ENCODE assay signal across 19 mouse cellular contexts in the genomic region with DNA sequence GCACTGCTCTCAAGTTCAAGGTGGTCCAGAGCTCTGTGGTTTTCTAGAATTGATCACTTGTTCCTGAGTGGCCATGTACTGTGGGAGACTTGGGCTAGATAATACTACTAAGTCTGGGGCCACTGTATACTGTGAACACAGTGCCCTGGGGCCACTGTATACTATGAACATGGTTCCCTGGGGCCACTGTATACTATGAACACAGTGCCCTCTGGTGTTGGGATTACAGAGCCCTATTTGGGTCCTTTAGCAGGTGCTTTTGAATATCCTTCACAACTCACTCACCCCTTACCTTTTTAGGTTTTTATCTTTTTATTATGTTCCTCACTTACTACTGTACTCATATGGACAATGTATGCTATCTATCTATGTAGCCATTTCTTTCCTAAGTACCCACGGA. TPM values are rescaled to one million over a fixed set of nuclear protein-coding genes. Genes with fewer than 3 reads are reported as not detected.
A peak's percentile ranks its signal among the peaks of the same experiment; 100 is the strongest.
DNase-seq lines count a peak whose midpoint lies in the region; ATAC-seq and TF ChIP-seq lines count a peak whose summit lies in the region.
"Had no signal": no experiment of that assay in that cellular context is flagged by ENCODE, and none has a peak within 500 bp of the region (broad histone marks: within the 10 kb centered on the region; RNA-seq: fewer than 3 reads in every experiment).

No protein-coding gene starts in this region.

- no peak overlapping the region for H3K4me3 ChIP-seq in intestine, postnatal 0 days (ENCODE audit: low read depth, low read length)
- no peak overlapping the region for H3K4me3 ChIP-seq in intestine, embryonic 16.5 days (ENCODE audit: low read length)
- no peak overlapping the region for H3K4me3 ChIP-seq in midbrain, embryonic 11.5 days (ENCODE audit: low read depth, low read length)
- H3K4me3 ChIP-seq in midbrain, embryonic 16.5 days (ENCODE audit: low read depth, low read length): no peak overlapping the region
- H3K4me3 ChIP-seq in stomach, postnatal 0 days (ENCODE audit: low read depth, low read length): no peak overlapping the region
- H3K4me3 ChIP-seq: forebrain, embryonic 12.5 days; heart, embryonic 15.5 days; hindbrain, embryonic 12.5 days; kidney, embryonic 15.5 days; liver, embryonic 15.5 days; midbrain, embryonic 13.5 days; stomach, embryonic 15.5 days had no signal

- no peaks in the 10 kb centered on the region for H3K4me1 ChIP-seq in intestine, postnatal 0 days (replicated peaks; ENCODE audit: control insufficient read depth, insufficient read depth, low read length)
- no peaks in the 10 kb centered on the region for H3K4me1 ChIP-seq in intestine, embryonic 16.5 days (ENCODE audit: control insufficient read depth, insufficient read depth, low read length)
- no peaks in the 10 kb centered on the region for H3K4me1 ChIP-seq in midbrain, embryonic 11.5 days (ENCODE audit: control insufficient read depth, insufficient read depth, low read length)
- no peaks in the 10 kb centered on the region for H3K4me1 ChIP-seq in midbrain, embryonic 16.5 days (ENCODE audit: control insufficient read depth, insufficient read depth, low read length)
- no peaks in the 10 kb centered on the region for H3K4me1 ChIP-seq in stomach, postnatal 0 days (replicated peaks; ENCODE audit: control insufficient read depth, insufficient read depth)
- H3K4me1 ChIP-seq: forebrain, embryonic 12.5 days; heart, embryonic 15.5 days; hindbrain, embryonic 12.5 days; kidney, embryonic 15.5 days; liver, embryonic 15.5 days; midbrain, embryonic 13.5 days; stomach, embryonic 15.5 days had no signal

- 59% methylated on average over 1 of the region's 1 CpGs for WGBS in intestine, postnatal 0 days
- WGBS in intestine, embryonic 16.5 days: 65% methylated on average over 1 of the region's 1 CpGs
- WGBS in midbrain, embryonic 11.5 days: 76% methylated on average over 1 of the region's 1 CpGs
- 74% methylated on average over 1 of the region's 1 CpGs for WGBS in midbrain, embryonic 16.5 days
- 61% methylated on average over 1 of the region's 1 CpGs for WGBS in stomach, postnatal 0 days

- no peak for ATAC-seq in intestine, postnatal 0 days
- no peak for ATAC-seq in intestine, embryonic 16.5 days
- ATAC-seq in midbrain, embryonic 11.5 days (ENCODE audit: low FRiP score): no peak
- no peak for ATAC-seq in midbrain, embryonic 16.5 days
- ATAC-seq in stomach, postnatal 0 days (ENCODE audit: low FRiP score, low TSS enrichment): no peak
- ATAC-seq: midbrain, embryonic 13.5 days had no signal

- H3K27me3 ChIP-seq in intestine, postnatal 0 days (replicated peaks; ENCODE audit: control insufficient read depth, insufficient read depth, low read length): no peaks in the 10 kb centered on the region
- H3K27me3 ChIP-seq in intestine, embryonic 16.5 days (replicated peaks; ENCODE audit: control insufficient read depth, insufficient read depth, low read length): no peaks in the 10 kb centered on the region
- no peaks in the 10 kb centered on the region for H3K27me3 ChIP-seq in midbrain, embryonic 11.5 days (ENCODE audit: control insufficient read depth, insufficient read depth, low read length)
- no peaks in the 10 kb centered on the region for H3K27me3 ChIP-seq in midbrain, embryonic 16.5 days (ENCODE audit: control insufficient read depth, insufficient read depth, low read depth, low read length)
- H3K27me3 ChIP-seq in stomach, postnatal 0 days (ENCODE audit: control insufficient read depth, insufficient read depth, low read length): no peaks in the 10 kb centered on the region
- H3K27me3 ChIP-seq: forebrain, embryonic 12.5 days; heart, embryonic 15.5 days; hindbrain, embryonic 12.5 days; kidney, embryonic 15.5 days; liver, embryonic 15.5 days; midbrain, embryonic 13.5 days; stomach, embryonic 15.5 days had no signal

- DNase-seq in midbrain, embryonic 11.5 days (ENCODE audit: low spot score, missing footprints): peak; percentile 35
- DNase-seq in R1 (ENCODE audit: low read depth, low spot score): peak; percentile 14
- no peak for DNase-seq in stomach, postnatal 0 days (ENCODE audit: low spot score)
- DNase-seq in Muller cell, postnatal 12 days (ENCODE audit: inconsistent ontology term): no peak
- DNase-seq: lung, postnatal 36 days; spleen, adult 18-20 months had no signal

- H3K27ac ChIP-seq in intestine, postnatal 0 days (ENCODE audit: low read depth, low read length): no peak overlapping the region
- H3K27ac ChIP-seq in intestine, embryonic 16.5 days (ENCODE audit: low read length): no peak overlapping the region
- no peak overlapping the region for H3K27ac ChIP-seq in midbrain, embryonic 11.5 days (ENCODE audit: low read depth, low read length)
- H3K27ac ChIP-seq in midbrain, embryonic 16.5 days (ENCODE audit: low read length): no peak overlapping the region
- no peak overlapping the region for H3K27ac ChIP-seq in stomach, postnatal 0 days (replicated peaks)
- H3K27ac ChIP-seq: forebrain, embryonic 12.5 days; heart, embryonic 15.5 days; hindbrain, embryonic 12.5 days; kidney, embryonic 15.5 days; liver, embryonic 15.5 days; midbrain, embryonic 13.5 days; stomach, embryonic 15.5 days had no signal

- no peaks in the 10 kb centered on the region for H3K36me3 ChIP-seq in intestine, postnatal 0 days (ENCODE audit: control insufficient read depth, insufficient read depth)
- H3K36me3 ChIP-seq in intestine, embryonic 16.5 days (ENCODE audit: control insufficient read depth, insufficient read depth, low read length): no peaks in the 10 kb centered on the region
- no peaks in the 10 kb centered on the region for H3K36me3 ChIP-seq in midbrain, embryonic 11.5 days (ENCODE audit: control insufficient read depth, insufficient read depth, low read length)
- H3K36me3 ChIP-seq in midbrain, embryonic 16.5 days (ENCODE audit: control insufficient read depth, insufficient read depth, low read length): no peaks in the 10 kb centered on the region
- no peaks in the 10 kb centered on the region for H3K36me3 ChIP-seq in stomach, postnatal 0 days (ENCODE audit: control insufficient read depth, insufficient read depth, low read length)
- H3K36me3 ChIP-seq: forebrain, embryonic 12.5 days; heart, embryonic 15.5 days; hindbrain, embryonic 12.5 days; kidney, embryonic 15.5 days; liver, embryonic 15.5 days; midbrain, embryonic 13.5 days; stomach, embryonic 15.5 days had no signal

- no peaks in the 10 kb centered on the region for H3K9me3 ChIP-seq in intestine, postnatal 0 days (ENCODE audit: control insufficient read depth)
- no peaks in the 10 kb centered on the region for H3K9me3 ChIP-seq in intestine, embryonic 16.5 days (ENCODE audit: control insufficient read depth, low read length)
- no peaks in the 10 kb centered on the region for H3K9me3 ChIP-seq in midbrain, embryonic 11.5 days (ENCODE audit: control insufficient read depth, low read length)
- no peaks in the 10 kb centered on the region for H3K9me3 ChIP-seq in midbrain, embryonic 16.5 days (replicated peaks; ENCODE audit: control insufficient read depth, low read length, poor library complexity, severe bottlenecking)
- no peaks in the 10 kb centered on the region for H3K9me3 ChIP-seq in stomach, postnatal 0 days (ENCODE audit: control insufficient read depth, low read length)
- H3K9me3 ChIP-seq: forebrain, embryonic 12.5 days; heart, embryonic 15.5 days; hindbrain, embryonic 12.5 days; kidney, embryonic 15.5 days; liver, embryonic 15.5 days; midbrain, embryonic 13.5 days; stomach, embryonic 15.5 days had no signal

- H3K9ac ChIP-seq in intestine, postnatal 0 days (ENCODE audit: low read depth, low read length): no peak overlapping the region
- H3K9ac ChIP-seq in intestine, embryonic 16.5 days (ENCODE audit: low read depth, low read length): no peak overlapping the region
- no peak overlapping the region for H3K9ac ChIP-seq in midbrain, embryonic 11.5 days (ENCODE audit: low read length)
- no peak overlapping the region for H3K9ac ChIP-seq in midbrain, embryonic 16.5 days (ENCODE audit: low read depth, low read length)
- H3K9ac ChIP-seq in stomach, postnatal 0 days (ENCODE audit: low read length): no peak overlapping the region
- H3K9ac ChIP-seq: forebrain, embryonic 12.5 days; heart, embryonic 15.5 days; hindbrain, embryonic 12.5 days; kidney, embryonic 15.5 days; liver, embryonic 15.5 days; midbrain, embryonic 13.5 days; stomach, embryonic 15.5 days had no signal

- no peak overlapping the region for H3K4me2 ChIP-seq in intestine, postnatal 0 days (replicated peaks; ENCODE audit: low read depth)
- H3K4me2 ChIP-seq in intestine, embryonic 16.5 days (ENCODE audit: low read depth, low read length): no peak overlapping the region
- no peak overlapping the region for H3K4me2 ChIP-seq in midbrain, embryonic 11.5 days
- no peak overlapping the region for H3K4me2 ChIP-seq in midbrain, embryonic 16.5 days (ENCODE audit: low read length)
- H3K4me2 ChIP-seq in stomach, postnatal 0 days (replicated peaks; ENCODE audit: low read depth): no peak overlapping the region
- H3K4me2 ChIP-seq: forebrain, embryonic 12.5 days; heart, embryonic 15.5 days; hindbrain, embryonic 12.5 days; kidney, embryonic 15.5 days; liver, embryonic 15.5 days; midbrain, embryonic 13.5 days; stomach, embryonic 15.5 days had no signal

- no peak for TF ChIP-seq EP300 in stomach, postnatal 0 days (optimal IDR thresholded peaks at IDR 0.05)

- TF ChIP-seq CTCF in intestine, postnatal 0 days (IDR thresholded peaks at IDR 0.05; ENCODE audit: low read depth): peak; percentile 63
- peak; percentile 61 for TF ChIP-seq CTCF in stomach, postnatal 0 days (IDR thresholded peaks at IDR 0.05; ENCODE audit: low read depth)

RNA-seq across cellular contexts. Expression of gene Itprid1, which starts 24.3 kb away (rescaled TPM):
- polyA plus RNA-seq in intestine, postnatal 0 days (2015; fragmentation: Nextera tagmentation; extraction: Ambion mirVana): not detected in 2 replicates
- not detected in 2 replicates for polyA plus RNA-seq in intestine, embryonic 16.5 days (2015; fragmentation: Nextera tagmentation; extraction: Ambion mirVana)
- polyA plus RNA-seq in midbrain, embryonic 11.5 days (2014; fragmentation: Nextera tagmentation; extraction: Ambion mirVana): 0.07 and 0.08 TPM in 2 replicates
- 0.05 TPM in 1 of 2 replicates, not detected in the other for polyA plus RNA-seq in midbrain, embryonic 16.5 days (2015; fragmentation: Nextera tagmentation; extraction: Ambion mirVana)
- polyA plus RNA-seq in stomach, postnatal 0 days (2015; fragmentation: Nextera tagmentation; extraction: Ambion mirVana): 0.24 and 0.31 TPM in 2 replicates
- polyA plus RNA-seq: heart, embryonic 15.5 days; intestine, embryonic 14.5 days; limb, embryonic 11.5 days; liver, embryonic 15.5 days; midbrain, embryonic 13.5 days; thymus, postnatal 0 days had no signal

Comparison
In these comparisons a context has a peak if more than half of its experiments do, and no peak if none do; other contexts are left out.
1. DNase-seq: peak in midbrain, embryonic 11.5 days (single experiment) and R1 (single experiment); none in stomach, postnatal 0 days (single experiment) and Muller cell, postnatal 12 days (single experiment).